ENCODE assay signal across 10 mouse cellular contexts in genomic region chr7:115867518-115868270, GRCm38 (mm10).
DNase-seq lines count a peak whose midpoint lies in the region; ATAC-seq lines count a peak whose summit lies in the region.
"Had no signal": no experiment of that assay in that cellular context is flagged by ENCODE, and none has a peak within 500 bp of the region (broad histone marks: within the 10 kb centered on the region; RNA-seq: fewer than 3 reads in every experiment).

No protein-coding gene starts in this region.

- H3K9ac ChIP-seq in midbrain, embryonic 11.5 days (ENCODE audit: low read length) = no peak overlapping the region
- no peak overlapping the region for H3K9ac ChIP-seq in forebrain, embryonic 12.5 days
- H3K9ac ChIP-seq: limb, embryonic 15.5 days had no signal

- no peaks in the 10 kb centered on the region for H3K27me3 ChIP-seq in midbrain, embryonic 10.5 days (ENCODE audit: low read depth, poor library complexity, severe bottlenecking)
- no peaks in the 10 kb centered on the region for H3K27me3 ChIP-seq in midbrain, embryonic 11.5 days (ENCODE audit: control insufficient read depth, insufficient read depth, low read length)
- no peaks in the 10 kb centered on the region for H3K27me3 ChIP-seq in forebrain, embryonic 12.5 days
- H3K27me3 ChIP-seq: limb, embryonic 15.5 days had no signal

- WGBS in midbrain, embryonic 10.5 days = 27% methylated on average over 10 of the region's 10 CpGs
- 17% methylated on average over 10 of the region's 10 CpGs for WGBS in midbrain, embryonic 11.5 days
- 5% methylated on average over 10 of the region's 10 CpGs for WGBS in forebrain, embryonic 12.5 days

- no peak overlapping the region for H3K4me3 ChIP-seq in midbrain, embryonic 10.5 days
- no peak overlapping the region for H3K4me3 ChIP-seq in midbrain, embryonic 11.5 days (ENCODE audit: low read depth, low read length)
- H3K4me3 ChIP-seq in forebrain, embryonic 12.5 days (replicated peaks) = no peak overlapping the region; the same call in 1 of the 2 replicates
- H3K4me3 ChIP-seq: limb, embryonic 15.5 days had no signal

- no peak for DNase-seq in midbrain, embryonic 10.5 days (ENCODE audit: low spot score)
- DNase-seq in midbrain, embryonic 11.5 days (ENCODE audit: low spot score, missing footprints) = no peak
- peak; percentile 47 for DNase-seq in kidney, postnatal 10 days
- DNase-seq in retina, postnatal 1 day = peak; percentile 89
- no peak for DNase-seq in spleen, adult 18-20 months
- DNase-seq in adrenal gland, postnatal 10 days = no peak
- DNase-seq in ovary, postnatal 36 days (ENCODE audit: low spot score) = no peak
- DNase-seq: heart, postnatal 36 days had no signal

- no peaks in the 10 kb centered on the region for H3K36me3 ChIP-seq in midbrain, embryonic 10.5 days
- no peaks in the 10 kb centered on the region for H3K36me3 ChIP-seq in midbrain, embryonic 11.5 days (ENCODE audit: control insufficient read depth, insufficient read depth, low read length)
- no peaks in the 10 kb centered on the region for H3K36me3 ChIP-seq in forebrain, embryonic 12.5 days (replicated peaks)
- H3K36me3 ChIP-seq: limb, embryonic 15.5 days had no signal

- no peak for ATAC-seq in midbrain, embryonic 11.5 days (ENCODE audit: low FRiP score)
- ATAC-seq in forebrain, embryonic 12.5 days (ENCODE audit: low FRiP score) = 0 out of 2 replicates have a peak, but pooled peaks have one; percentile 30

- H3K4me2 ChIP-seq in midbrain, embryonic 11.5 days = no peak overlapping the region
- H3K4me2 ChIP-seq in forebrain, embryonic 12.5 days = peak overlapping the region; percentile 40
- H3K4me2 ChIP-seq: limb, embryonic 15.5 days had no signal

- H3K27ac ChIP-seq in midbrain, embryonic 10.5 days (replicated peaks) = peak overlapping the region; percentile 55
- H3K27ac ChIP-seq in midbrain, embryonic 11.5 days (ENCODE audit: low read depth, low read length) = no peak overlapping the region
- peak overlapping the region; percentile 78 for H3K27ac ChIP-seq in forebrain, embryonic 12.5 days
- H3K27ac ChIP-seq: limb, embryonic 15.5 days had no signal

- H3K4me1 ChIP-seq in midbrain, embryonic 10.5 days = peaks cover 53% of the 10 kb centered on the region
- H3K4me1 ChIP-seq in midbrain, embryonic 11.5 days (ENCODE audit: control insufficient read depth, insufficient read depth, low read length) = peaks cover 34% of the 10 kb centered on the region
- H3K4me1 ChIP-seq in forebrain, embryonic 12.5 days = peaks cover 51% of the 10 kb centered on the region

- no peaks in the 10 kb centered on the region for H3K9me3 ChIP-seq in midbrain, embryonic 10.5 days (replicated peaks)
- no peaks in the 10 kb centered on the region for H3K9me3 ChIP-seq in midbrain, embryonic 11.5 days (ENCODE audit: control insufficient read depth, low read length)
- no peaks in the 10 kb centered on the region for H3K9me3 ChIP-seq in forebrain, embryonic 12.5 days
- H3K9me3 ChIP-seq: limb, embryonic 15.5 days had no signal

Comparison
In these comparisons a context has a peak if more than half of its experiments do, and no peak if none do; other contexts are left out.
1. DNase-seq: peak in kidney, postnatal 10 days (single experiment) and retina, postnatal 1 day (single experiment); none in midbrain, embryonic 10.5 days (single experiment), midbrain, embryonic 11.5 days (single experiment), spleen, adult 18-20 months (0 of 2), adrenal gland, postnatal 10 days (single experiment) and ovary, postnatal 36 days (single experiment).